Mouse (Mus musculus): ENCODE results near the gene Phactr1. TPM values are rescaled to one million over a fixed set of nuclear protein-coding genes. Genes with fewer than 3 reads are reported as not detected.

Gene Phactr1
- polyA plus RNA-seq, 1 experiment from 2014 or later = 6.0 TPM

DNA sequence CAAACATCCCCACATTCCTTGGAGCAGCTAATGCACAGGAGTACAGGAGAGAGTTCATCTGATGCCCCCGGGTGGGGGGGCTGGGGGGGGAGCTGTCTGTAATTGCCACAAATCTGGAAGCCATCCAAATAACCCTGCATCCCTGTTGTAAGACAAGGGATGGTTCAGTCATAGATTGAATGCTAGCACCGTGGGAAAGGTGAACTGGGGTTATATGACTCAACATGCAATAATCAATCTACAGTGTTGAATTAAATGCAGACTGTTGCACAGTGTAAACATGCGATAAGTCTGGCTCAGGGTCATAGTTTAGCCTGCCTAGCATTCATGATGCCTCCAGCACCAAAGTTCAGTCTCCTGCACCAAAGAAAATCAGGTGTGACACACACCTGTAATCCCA lies 219.2 kb downstream of the Phactr1 start:
- H3K4me2 ChIP-seq (ENCODE audit: low read depth, low read length) = no peak overlapping the region
- no peak overlapping the region for H3K4me3 ChIP-seq (ENCODE audit: low read length)
- H3K27ac ChIP-seq (ENCODE audit: low read length) = no peak overlapping the region
- H3K9me3 ChIP-seq (ENCODE audit: control insufficient read depth, low read length) = no peaks in the 10 kb centered on the region
- H3K27me3 ChIP-seq (replicated peaks; ENCODE audit: control insufficient read depth, insufficient read depth, low read length) = no peaks in the 10 kb centered on the region
- H3K36me3 ChIP-seq (ENCODE audit: control insufficient read depth, insufficient read depth, low read length) = no peaks in the 10 kb centered on the region
- 25% methylated on average over 3 of the region's 3 CpGs for WGBS
- no peak overlapping the region for H3K9ac ChIP-seq (ENCODE audit: low read depth, low read length)
- ATAC-seq = peak; percentile 72; the same call in 1 of the 2 replicates
- H3K4me1 ChIP-seq (ENCODE audit: control insufficient read depth, insufficient read depth, low read length) = no peaks in the 10 kb centered on the region

- Histone ChIP-seq H3K9me3 (ENCODE audit: control insufficient read depth, low read length) (no peaks in the 10 kb centered on the region), H3K27me3 (replicated peaks; ENCODE audit: control insufficient read depth, insufficient read depth, low read length) (no peaks in the 10 kb centered on the region), H3K4me1 (ENCODE audit: control insufficient read depth, insufficient read depth, low read length) (no peaks in the 10 kb centered on the region), H3K9ac (ENCODE audit: low read depth, low read length) (no peak overlapping the region), H3K27ac (ENCODE audit: low read length) (no peak overlapping the region), H3K4me3 (ENCODE audit: low read length) (no peak overlapping the region), H3K4me2 (ENCODE audit: low read depth, low read length) (no peak overlapping the region), H3K36me3 (ENCODE audit: control insufficient read depth, insufficient read depth, low read length) (no peaks in the 10 kb centered on the region)
- ATAC-seq = no peak
- 94% methylated on average over 2 of the region's 2 CpGs for WGBS
Observed at GRCm38 (mm10) chr13:42901837-42902236, 221.4 kb downstream of the Phactr1 start.

DNA sequence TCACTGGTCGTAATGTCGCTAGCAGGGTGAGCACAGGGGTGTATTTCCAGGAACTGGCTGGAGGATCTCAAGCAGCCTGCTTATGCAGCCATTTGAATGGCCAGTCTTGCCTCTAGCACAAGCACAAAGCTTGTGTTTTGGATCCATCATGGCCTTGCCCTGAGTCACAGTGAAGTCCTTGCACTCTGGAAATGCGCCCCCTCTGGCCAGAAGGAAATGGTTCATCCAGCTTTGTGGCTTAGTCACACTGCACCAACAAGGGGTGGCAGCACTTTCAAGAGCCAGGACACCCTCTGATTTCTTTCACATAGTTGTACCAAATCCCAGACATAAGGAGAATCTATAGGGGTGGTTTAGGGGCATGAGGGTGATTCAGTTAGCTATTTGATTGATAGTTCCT lies 222.4 kb downstream of the Phactr1 start:
- no peak overlapping the region for H3K4me2 ChIP-seq (ENCODE audit: low read depth, low read length)
- 87% methylated on average over 3 of the region's 3 CpGs for WGBS
- H3K4me1 ChIP-seq (ENCODE audit: control insufficient read depth, insufficient read depth, low read length) = no peaks in the 10 kb centered on the region
- no peak overlapping the region for H3K4me3 ChIP-seq (ENCODE audit: low read length)
- H3K9me3 ChIP-seq (ENCODE audit: control insufficient read depth, low read length) = no peaks in the 10 kb centered on the region
- ATAC-seq = no peak
- no peaks in the 10 kb centered on the region for H3K36me3 ChIP-seq (ENCODE audit: control insufficient read depth, insufficient read depth, low read length)
- H3K27me3 ChIP-seq (replicated peaks; ENCODE audit: control insufficient read depth, insufficient read depth, low read length) = no peaks in the 10 kb centered on the region
- no peak overlapping the region for H3K27ac ChIP-seq (ENCODE audit: low read length)
- no peak overlapping the region for H3K9ac ChIP-seq (ENCODE audit: low read depth, low read length)

GRCm38 (mm10) chr13:42905818-42906217 lies 225.4 kb downstream of the Phactr1 start:
- Histone ChIP-seq H3K4me1 (ENCODE audit: control insufficient read depth, insufficient read depth, low read length) (no peaks in the 10 kb centered on the region), H3K36me3 (ENCODE audit: control insufficient read depth, insufficient read depth, low read length) (no peaks in the 10 kb centered on the region), H3K4me2 (ENCODE audit: low read depth, low read length) (no peak overlapping the region), H3K27ac (ENCODE audit: low read length) (no peak overlapping the region), H3K4me3 (ENCODE audit: low read length) (no peak overlapping the region), H3K9me3 (ENCODE audit: control insufficient read depth, low read length) (no peaks in the 10 kb centered on the region), H3K27me3 (replicated peaks; ENCODE audit: control insufficient read depth, insufficient read depth, low read length) (no peaks in the 10 kb centered on the region), H3K9ac (ENCODE audit: low read depth, low read length) (no peak overlapping the region)
- 73% methylated on average over 4 of the region's 4 CpGs for WGBS
- ATAC-seq = no peak

GRCm38 (mm10) chr13:42906990-42907389 lies 226.6 kb downstream of the Phactr1 start:
- H3K9ac ChIP-seq (ENCODE audit: low read depth, low read length) = no peak overlapping the region
- no peak overlapping the region for H3K4me2 ChIP-seq (ENCODE audit: low read depth, low read length)
- H3K4me3 ChIP-seq (ENCODE audit: low read length) = no peak overlapping the region
- no peaks in the 10 kb centered on the region for H3K36me3 ChIP-seq (ENCODE audit: control insufficient read depth, insufficient read depth, low read length)
- no peaks in the 10 kb centered on the region for H3K27me3 ChIP-seq (replicated peaks; ENCODE audit: control insufficient read depth, insufficient read depth, low read length)
- no peaks in the 10 kb centered on the region for H3K4me1 ChIP-seq (ENCODE audit: control insufficient read depth, insufficient read depth, low read length)
- H3K9me3 ChIP-seq (ENCODE audit: control insufficient read depth, low read length) = no peaks in the 10 kb centered on the region
- no peak for ATAC-seq
- WGBS = 88% methylated on average over 12 of the region's 12 CpGs
- H3K27ac ChIP-seq (ENCODE audit: low read length) = no peak overlapping the region

GRCm38 (mm10) chr13:42915081-42915480 lies 234.7 kb downstream of the Phactr1 start:
- 58% methylated on average over 4 of the region's 4 CpGs for WGBS
- Histone ChIP-seq H3K4me3 (ENCODE audit: low read length) (no peak overlapping the region), H3K27me3 (replicated peaks; ENCODE audit: control insufficient read depth, insufficient read depth, low read length) (peaks cover 11% of the 10 kb centered on the region; the same call in 1 of the 2 replicates), H3K36me3 (ENCODE audit: control insufficient read depth, insufficient read depth, low read length) (no peaks in the 10 kb centered on the region), H3K9me3 (ENCODE audit: control insufficient read depth, low read length) (no peaks in the 10 kb centered on the region), H3K27ac (ENCODE audit: low read length) (no peak overlapping the region), H3K4me1 (ENCODE audit: control insufficient read depth, insufficient read depth, low read length) (peaks cover 8% of the 10 kb centered on the region; the same call in 1 of the 2 replicates), H3K9ac (ENCODE audit: low read depth, low read length) (no peak overlapping the region), H3K4me2 (ENCODE audit: low read depth, low read length) (no peak overlapping the region)
- ATAC-seq = no peak

GRCm38 (mm10) chr13:42915851-42916193 lies 235.4 kb downstream of the Phactr1 start:
- peak overlapping the region; percentile 65; the same call in 1 of the 2 replicates for H3K9ac ChIP-seq (ENCODE audit: low read depth, low read length)

DNA sequence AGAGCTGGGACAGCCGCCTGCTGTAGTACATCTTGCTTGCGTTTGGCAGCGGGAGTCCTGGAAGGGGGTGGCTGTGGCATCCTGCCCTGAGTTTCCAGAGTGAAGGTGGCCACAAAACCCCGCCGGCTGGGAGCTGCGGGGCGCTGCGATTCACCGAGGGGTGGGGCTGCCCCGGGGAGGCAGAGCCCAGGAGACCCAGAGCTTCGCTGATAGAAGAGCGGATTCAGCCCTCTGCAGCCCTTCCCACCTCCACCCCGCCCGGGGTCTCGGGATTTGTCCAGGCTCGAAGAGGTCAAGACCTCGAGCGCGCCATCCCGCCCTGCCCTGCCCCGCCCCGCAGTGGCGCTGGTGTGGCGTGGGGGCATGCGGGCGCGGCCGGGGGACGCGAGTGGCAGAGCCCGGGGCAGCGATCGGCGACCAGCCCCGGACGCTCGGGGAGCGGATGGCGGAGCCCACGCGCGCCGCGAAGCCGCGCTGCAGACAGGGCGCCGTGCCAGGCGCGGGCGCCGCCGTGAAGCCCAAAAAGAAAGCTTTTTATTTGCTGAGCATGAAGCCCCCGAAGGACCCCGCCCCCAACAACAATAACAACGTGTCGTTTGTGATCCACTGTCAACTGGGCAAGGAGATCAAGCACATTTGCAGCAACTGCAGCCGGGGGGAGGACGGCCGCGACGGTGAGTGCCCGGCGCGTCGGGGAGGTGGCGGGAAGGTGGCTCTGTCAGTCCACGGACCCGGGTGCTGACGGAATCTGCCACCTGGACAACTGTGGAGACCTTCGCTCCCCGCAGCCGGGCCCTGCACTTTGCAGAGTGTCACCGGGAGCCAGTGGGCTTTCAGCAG lies 236.0 kb downstream of the Phactr1 start:
- Histone ChIP-seq H3K9ac (ENCODE audit: low read depth, low read length) (peak overlapping the region; percentile 65), H3K4me2 (ENCODE audit: low read depth, low read length) (peak overlapping the region; percentile 100), H3K36me3 (ENCODE audit: control insufficient read depth, insufficient read depth, low read length) (no peaks in the 10 kb centered on the region), H3K4me1 (ENCODE audit: control insufficient read depth, insufficient read depth, low read length) (peaks cover 8% of the 10 kb centered on the region; the same call in 1 of the 2 replicates), H3K27me3 (replicated peaks; ENCODE audit: control insufficient read depth, insufficient read depth, low read length) (peaks cover 11% of the 10 kb centered on the region; the same call in 1 of the 2 replicates), H3K4me3 (ENCODE audit: low read length) (peak overlapping the region; percentile 68), H3K9me3 (ENCODE audit: control insufficient read depth, low read length) (no peaks in the 10 kb centered on the region), H3K27ac (ENCODE audit: low read length) (no peak overlapping the region)
- WGBS = under 1% methylated on average over 73 of the region's 74 CpGs
- ATAC-seq = no peak

More at GRCm38 (mm10) chr13:42915851-42916193, 235.4 kb downstream of the Phactr1 start:
- H3K4me1 ChIP-seq (ENCODE audit: control insufficient read depth, insufficient read depth, low read length) = peaks cover 8% of the 10 kb centered on the region; the same call in 1 of the 2 replicates
- no peak overlapping the region for H3K27ac ChIP-seq (ENCODE audit: low read length)
- peak overlapping the region; percentile 68 for H3K4me3 ChIP-seq (ENCODE audit: low read length)
- WGBS = 23% methylated on average over 6 of the region's 6 CpGs
- H3K36me3 ChIP-seq (ENCODE audit: control insufficient read depth, insufficient read depth, low read length) = no peaks in the 10 kb centered on the region
- peaks cover 11% of the 10 kb centered on the region; the same call in 1 of the 2 replicates for H3K27me3 ChIP-seq (replicated peaks; ENCODE audit: control insufficient read depth, insufficient read depth, low read length)
- no peaks in the 10 kb centered on the region for H3K9me3 ChIP-seq (ENCODE audit: control insufficient read depth, low read length)
- no peak for ATAC-seq
- H3K4me2 ChIP-seq (ENCODE audit: low read depth, low read length) = peak overlapping the region; percentile 100

- H3K27me3 ChIP-seq (replicated peaks; ENCODE audit: control insufficient read depth, insufficient read depth, low read length) = peaks cover 11% of the 10 kb centered on the region; the same call in 1 of the 2 replicates
- WGBS = 39% methylated on average over 6 of the region's 6 CpGs
- no peaks in the 10 kb centered on the region for H3K9me3 ChIP-seq (ENCODE audit: control insufficient read depth, low read length)
- no peak for ATAC-seq
- no peak overlapping the region for H3K27ac ChIP-seq (ENCODE audit: low read length)
- H3K9ac ChIP-seq (ENCODE audit: low read depth, low read length) = no peak overlapping the region
- no peaks in the 10 kb centered on the region for H3K36me3 ChIP-seq (ENCODE audit: control insufficient read depth, insufficient read depth, low read length)
- H3K4me1 ChIP-seq (ENCODE audit: control insufficient read depth, insufficient read depth, low read length) = peaks cover 8% of the 10 kb centered on the region; the same call in 1 of the 2 replicates
- peak overlapping the region; percentile 68; the same call in 1 of the 2 replicates for H3K4me3 ChIP-seq (ENCODE audit: low read length)
- peak overlapping the region; percentile 100 for H3K4me2 ChIP-seq (ENCODE audit: low read depth, low read length)
Observed at GRCm38 (mm10) chr13:42917251-42917650, 236.8 kb downstream of the Phactr1 start.
